Mouse (Mus musculus): ENCODE measurements around the gene Flt3. TPM values are rescaled to one million over a fixed set of nuclear protein-coding genes. Genes with fewer than 3 reads are reported as not detected.

The Flt3 gene
- polyA plus RNA-seq, 1 experiment from 2014 or later: 0.09 TPM

GRCm38 (mm10) chr5:147323237-147323917, 76.9 kb downstream of the Flt3 start:
- Histone ChIP-seq H3K4me3 (no peak overlapping the region), H3K4me2 (no peak overlapping the region), H3K9me3 (replicated peaks) (no peaks in the 10 kb centered on the region), H3K27me3 (peaks cover 48% of the 10 kb centered on the region), H3K9ac (no peak overlapping the region), H3K4me1 (replicated peaks) (no peaks in the 10 kb centered on the region), H3K27ac (no peak overlapping the region), H3K36me3 (no peaks in the 10 kb centered on the region)
- 10% methylated on average over 17 of the region's 17 CpGs for WGBS
- ATAC-seq (replicated peaks; ENCODE audit: insufficient number of reproducible peaks, insufficient read depth, low FRiP score, low read depth): no peak

GRCm38 (mm10) chr5:147322183-147322582, 78.1 kb downstream of the Flt3 start, which contains the start of gene Urad:
Gene Urad (minus strand): TSS chr5:147322440.
- no peak within 1 kb of the TSS for H3K9ac ChIP-seq
- 60% methylated on average over 8 of the region's 8 CpGs for WGBS
- H3K9me3 ChIP-seq (replicated peaks): no peaks in the 10 kb centered on the region
- no peaks in the 10 kb centered on the region for H3K36me3 ChIP-seq
- no peak for ATAC-seq (replicated peaks; ENCODE audit: insufficient number of reproducible peaks, insufficient read depth, low FRiP score, low read depth)
- no peak within 1 kb of the TSS for H3K4me2 ChIP-seq
- H3K4me1 ChIP-seq (replicated peaks): no peaks in the 10 kb centered on the region
- no peak within 1 kb of the TSS for H3K27ac ChIP-seq
- H3K4me3 ChIP-seq: no peak within 1 kb of the TSS
- peaks cover 60% of the 10 kb centered on the region for H3K27me3 ChIP-seq

GRCm38 (mm10) chr5:147319653-147320052, 80.6 kb downstream of the Flt3 start:
- ATAC-seq (replicated peaks; ENCODE audit: insufficient number of reproducible peaks, insufficient read depth, low FRiP score, low read depth): no peak

GRCm38 (mm10) chr5:147317991-147318390, 82.3 kb downstream of the Flt3 start:
- no peak for ATAC-seq (replicated peaks; ENCODE audit: insufficient number of reproducible peaks, insufficient read depth, low FRiP score, low read depth)
- Histone ChIP-seq H3K4me1 (replicated peaks) (peaks cover 8% of the 10 kb centered on the region), H3K4me3 (no peak overlapping the region), H3K4me2 (no peak overlapping the region), H3K27ac (no peak overlapping the region), H3K36me3 (no peaks in the 10 kb centered on the region), H3K9me3 (replicated peaks) (no peaks in the 10 kb centered on the region), H3K9ac (no peak overlapping the region), H3K27me3 (peaks cover 96% of the 10 kb centered on the region)
- WGBS: 24% methylated on average over 7 of the region's 7 CpGs

More at GRCm38 (mm10) chr5:147319653-147320052, 80.6 kb downstream of the Flt3 start:
- H3K27ac ChIP-seq: no peak overlapping the region
- no peaks in the 10 kb centered on the region for H3K36me3 ChIP-seq
- H3K9me3 ChIP-seq (replicated peaks): no peaks in the 10 kb centered on the region
- no peak overlapping the region for H3K4me3 ChIP-seq
- peaks cover 8% of the 10 kb centered on the region for H3K4me1 ChIP-seq (replicated peaks)
- H3K27me3 ChIP-seq: peaks cover 85% of the 10 kb centered on the region
- H3K9ac ChIP-seq: no peak overlapping the region
- no peak overlapping the region for H3K4me2 ChIP-seq

- 7% methylated on average over 7 of the region's 7 CpGs for WGBS
- Histone ChIP-seq H3K27ac (no peak overlapping the region), H3K27me3 (peaks cover 97% of the 10 kb centered on the region), H3K4me2 (no peak overlapping the region), H3K4me1 (replicated peaks) (peaks cover 8% of the 10 kb centered on the region), H3K36me3 (no peaks in the 10 kb centered on the region), H3K9ac (no peak overlapping the region), H3K4me3 (no peak overlapping the region), H3K9me3 (replicated peaks) (no peaks in the 10 kb centered on the region)
- ATAC-seq (replicated peaks; ENCODE audit: insufficient number of reproducible peaks, insufficient read depth, low FRiP score, low read depth): no peak
Measured at GRCm38 (mm10) chr5:147317321-147317720, 83.0 kb downstream of the Flt3 start.

- no peak for ATAC-seq (replicated peaks; ENCODE audit: insufficient number of reproducible peaks, insufficient read depth, low FRiP score, low read depth)
- H3K27me3 ChIP-seq: peaks cover 98% of the 10 kb centered on the region
- 2% methylated on average over 25 of the region's 25 CpGs for WGBS
- no peaks in the 10 kb centered on the region for H3K9me3 ChIP-seq (replicated peaks)
- peak overlapping the region; percentile 47 for H3K4me2 ChIP-seq
- H3K27ac ChIP-seq: no peak overlapping the region
- no peak overlapping the region for H3K9ac ChIP-seq
- H3K36me3 ChIP-seq: no peaks in the 10 kb centered on the region
- peaks cover 8% of the 10 kb centered on the region for H3K4me1 ChIP-seq (replicated peaks)
- H3K4me3 ChIP-seq: peak overlapping the region; percentile 24
Measured at GRCm38 (mm10) chr5:147315432-147316075, 84.7 kb downstream of the Flt3 start.

- Histone ChIP-seq H3K36me3 (no peaks in the 10 kb centered on the region), H3K27ac (no peak overlapping the region), H3K9ac (no peak overlapping the region), H3K9me3 (replicated peaks) (no peaks in the 10 kb centered on the region), H3K4me3 (peak overlapping the region; percentile 24), H3K27me3 (peaks cover 98% of the 10 kb centered on the region), H3K4me2 (peak overlapping the region; percentile 47), H3K4me1 (replicated peaks) (peaks cover 8% of the 10 kb centered on the region)
- ATAC-seq (replicated peaks; ENCODE audit: insufficient number of reproducible peaks, insufficient read depth, low FRiP score, low read depth): no peak
- 1% methylated on average over 39 of the region's 39 CpGs for WGBS
Measured at GRCm38 (mm10) chr5:147314646-147315431, 85.5 kb downstream of the Flt3 start.

- Histone ChIP-seq H3K36me3 (no peaks in the 10 kb centered on the region), H3K27ac (no peak overlapping the region), H3K4me1 (replicated peaks) (peaks cover 8% of the 10 kb centered on the region), H3K9me3 (replicated peaks) (no peaks in the 10 kb centered on the region), H3K9ac (no peak overlapping the region), H3K4me2 (no peak overlapping the region), H3K4me3 (no peak overlapping the region), H3K27me3 (peaks cover 100% of the 10 kb centered on the region)
- 2% methylated on average over 27 of the region's 27 CpGs for WGBS
- ATAC-seq (replicated peaks; ENCODE audit: insufficient number of reproducible peaks, insufficient read depth, low FRiP score, low read depth): no peak
Measured at GRCm38 (mm10) chr5:147312830-147313685, 87.2 kb downstream of the Flt3 start.

GRCm38 (mm10) chr5:147309786-147310185, 90.5 kb downstream of the Flt3 start:
- 0% methylated on average over 2 of the region's 2 CpGs for WGBS
- Histone ChIP-seq H3K4me2 (no peak overlapping the region), H3K9me3 (replicated peaks) (no peaks in the 10 kb centered on the region), H3K4me3 (no peak overlapping the region), H3K36me3 (no peaks in the 10 kb centered on the region), H3K27ac (no peak overlapping the region), H3K4me1 (replicated peaks) (peaks cover 19% of the 10 kb centered on the region), H3K9ac (no peak overlapping the region), H3K27me3 (peaks cover 100% of the 10 kb centered on the region)
- no peak for ATAC-seq (replicated peaks; ENCODE audit: insufficient number of reproducible peaks, insufficient read depth, low FRiP score, low read depth)

GRCm38 (mm10) chr5:147308451-147308850, 91.8 kb downstream of the Flt3 start:
- ATAC-seq (replicated peaks; ENCODE audit: insufficient number of reproducible peaks, insufficient read depth, low FRiP score, low read depth): no peak
- Histone ChIP-seq H3K36me3 (no peaks in the 10 kb centered on the region), H3K27me3 (peaks cover 100% of the 10 kb centered on the region), H3K9ac (no peak overlapping the region), H3K4me2 (no peak overlapping the region), H3K9me3 (replicated peaks) (no peaks in the 10 kb centered on the region), H3K4me1 (replicated peaks) (peaks cover 25% of the 10 kb centered on the region), H3K4me3 (no peak overlapping the region), H3K27ac (no peak overlapping the region)
- 6% methylated on average over 9 of the region's 9 CpGs for WGBS

GRCm38 (mm10) chr5:147307398-147307785, 92.9 kb downstream of the Flt3 start:
- Histone ChIP-seq H3K9me3 (replicated peaks) (no peaks in the 10 kb centered on the region), H3K27me3 (peaks cover 100% of the 10 kb centered on the region), H3K4me1 (replicated peaks) (peaks cover 25% of the 10 kb centered on the region), H3K27ac (no peak overlapping the region), H3K4me3 (no peak overlapping the region), H3K4me2 (no peak overlapping the region), H3K9ac (no peak overlapping the region), H3K36me3 (no peaks in the 10 kb centered on the region)
- no peak for ATAC-seq (replicated peaks; ENCODE audit: insufficient number of reproducible peaks, insufficient read depth, low FRiP score, low read depth)
- WGBS: 3% methylated on average over 12 of the region's 12 CpGs
